Mouse (Mus musculus) lung, postnatal 14 days (tissue): Measurements from ENCODE around the gene Aqp12.

Experiments used
- DNase-seq: peaks from one replicate; pipeline ENCODE4 v3.0.0; 2021

Aqp12 gene

DNA sequence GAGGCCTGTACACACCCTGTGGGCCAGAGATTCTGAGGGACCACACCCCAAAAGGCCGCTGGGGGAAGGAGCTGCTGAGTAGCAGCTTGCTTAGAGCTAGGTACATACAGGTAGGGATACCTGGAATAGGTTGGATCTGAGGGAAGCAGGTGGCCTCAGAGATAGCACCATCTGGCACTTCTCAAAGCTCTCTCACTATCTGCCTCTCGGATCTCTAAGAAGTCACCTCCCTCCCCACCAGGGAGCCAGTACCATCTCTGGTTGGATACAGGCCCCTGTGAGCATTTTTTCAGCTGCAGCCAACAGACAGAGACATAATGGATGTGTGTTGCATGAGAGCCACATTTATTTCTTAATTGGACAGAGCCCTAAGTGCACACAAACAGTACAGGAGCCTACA lies 9.0 kb downstream of the Aqp12 start:
- no peak for DNase-seq

DNA sequence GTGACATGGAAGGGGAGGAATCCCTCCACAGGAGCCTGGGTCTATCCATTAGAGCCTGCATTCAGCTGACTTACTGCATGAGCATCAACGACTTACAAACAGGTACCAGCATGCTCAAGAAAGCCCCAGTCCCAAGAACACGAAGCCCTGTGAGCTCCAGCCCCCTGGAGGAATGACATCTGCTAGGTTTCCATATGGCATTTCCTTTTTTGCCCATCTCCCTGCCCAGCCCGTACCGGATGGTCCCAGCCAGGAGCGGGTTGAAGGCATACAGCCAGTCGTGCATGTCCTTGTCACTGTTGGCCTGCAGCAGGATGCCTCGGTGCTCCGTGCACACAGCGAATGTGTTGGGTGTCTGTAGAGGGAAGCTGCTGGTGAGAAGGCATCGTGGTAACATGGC lies 12.6 kb downstream of the Aqp12 start:
- DNase-seq: no peak

DNA sequence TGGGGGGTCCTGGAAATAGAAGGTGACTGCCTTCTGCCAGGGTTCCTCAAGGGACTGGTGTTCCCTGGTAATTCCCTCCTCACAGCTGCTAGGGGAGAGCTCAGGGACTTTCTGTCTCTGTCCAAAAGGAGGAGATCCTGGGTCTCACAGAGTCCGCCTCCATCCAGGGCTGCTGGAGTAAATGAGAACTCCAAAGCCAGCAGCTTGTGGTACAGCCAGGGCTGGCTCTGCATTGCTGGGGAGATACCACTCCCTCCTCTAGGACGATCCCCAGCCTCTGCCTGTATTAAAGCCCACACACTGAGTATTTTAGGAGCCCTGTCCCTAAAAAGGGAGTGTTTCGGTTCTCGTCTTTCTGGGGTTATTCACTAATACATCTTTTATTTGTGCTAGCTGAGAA lies 14.5 kb downstream of the Aqp12 start:
- no peak for DNase-seq

DNA sequence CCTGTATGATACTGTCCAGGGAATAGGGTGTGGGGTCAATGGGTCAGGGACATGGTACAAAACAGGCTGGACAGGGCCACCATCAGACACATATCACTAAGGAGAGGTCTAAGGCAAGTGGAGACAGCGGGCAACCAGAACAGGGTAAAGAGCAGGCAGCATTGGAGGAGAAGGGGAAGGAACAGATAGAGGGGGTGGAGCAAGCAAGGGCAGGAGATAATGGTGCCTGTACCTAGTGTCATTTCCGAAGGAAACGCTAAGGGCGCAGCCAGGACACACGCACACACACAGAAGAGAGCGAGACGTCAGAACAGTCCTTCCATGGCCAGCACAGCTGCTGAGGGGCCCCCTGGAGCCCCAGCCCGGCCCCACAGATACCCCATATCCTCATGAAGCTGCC lies 20.5 kb downstream of the Aqp12 start:
- no peak for DNase-seq

DNA sequence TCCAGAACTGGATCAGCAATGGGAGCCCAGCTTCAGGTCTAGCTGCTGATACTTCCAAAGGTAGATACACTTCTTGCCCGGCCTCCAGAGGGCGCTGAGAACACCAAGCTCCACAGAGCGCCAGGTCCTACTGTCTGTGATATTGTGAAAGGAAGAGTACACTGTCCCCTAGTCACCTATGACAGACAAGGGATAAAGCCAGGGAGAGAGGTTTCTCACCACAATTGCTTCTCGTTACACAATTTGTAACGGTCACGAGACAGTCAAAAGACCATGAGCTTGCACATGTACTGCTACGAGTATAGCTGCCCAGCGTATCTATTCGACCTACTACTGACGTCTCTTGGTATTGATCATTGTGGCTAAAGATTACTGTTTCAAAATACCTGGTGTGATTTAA lies 23.3 kb downstream of the Aqp12 start:
- DNase-seq: no peak

DNA sequence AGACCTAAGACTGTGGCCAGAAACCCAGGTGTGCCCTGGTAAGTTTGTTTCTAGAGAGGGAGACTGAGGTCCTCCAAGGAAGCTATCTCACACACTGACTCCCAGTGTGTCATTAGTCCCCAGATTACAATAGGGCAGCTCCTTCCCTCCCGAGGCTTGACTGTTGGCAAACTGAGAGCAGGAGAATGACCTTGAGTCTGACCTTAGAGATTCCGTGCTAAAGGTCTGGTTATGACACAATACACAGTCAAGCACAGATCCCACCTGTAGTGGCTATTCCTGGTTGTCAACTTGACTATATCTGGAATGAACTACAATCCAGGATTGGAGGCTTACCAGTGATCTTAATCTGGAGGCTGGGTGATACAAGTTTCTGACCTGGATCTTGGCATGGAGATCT lies 23.9 kb downstream of the Aqp12 start:
- DNase-seq: no peak

DNA sequence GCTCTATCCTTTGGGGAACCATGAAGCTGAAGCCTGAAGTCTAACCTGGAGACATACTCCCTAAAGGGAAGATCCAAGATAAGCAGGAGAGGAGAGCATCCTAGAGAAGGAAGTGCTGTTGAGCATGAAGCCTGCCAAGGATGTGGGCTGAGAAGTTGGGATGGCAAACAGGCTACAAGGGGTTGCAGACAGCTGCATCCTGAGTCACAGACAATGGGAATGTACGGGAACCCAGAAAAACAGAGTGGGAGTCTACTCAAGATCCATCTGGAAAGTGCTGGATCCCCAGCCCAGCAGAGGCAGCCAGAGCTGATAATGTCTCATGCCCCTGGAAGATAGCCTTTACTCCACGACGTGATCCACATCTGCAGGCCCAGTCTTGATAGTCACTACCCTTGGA lies 25.1 kb downstream of the Aqp12 start:
- no peak for DNase-seq

DNA sequence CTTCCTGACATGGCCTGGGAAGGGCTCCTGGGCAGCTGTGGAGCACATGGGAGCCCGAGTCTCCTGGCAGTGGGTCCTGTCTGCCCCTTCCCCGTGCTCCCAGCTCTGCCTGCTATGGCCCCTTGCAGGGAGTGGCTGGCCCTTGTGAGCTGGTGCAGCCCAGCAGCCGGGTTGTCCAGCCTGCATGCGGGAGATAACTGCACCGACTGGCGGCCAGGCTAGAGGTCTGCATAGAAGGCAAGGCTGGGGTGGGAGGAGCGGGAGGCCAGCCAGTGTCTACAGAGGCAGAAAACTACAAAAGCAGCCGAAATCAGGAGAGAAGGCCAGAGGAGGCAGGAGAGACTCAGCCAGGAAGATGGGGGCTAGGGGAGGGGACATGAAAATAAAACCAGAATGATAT lies 27.9 kb downstream of the Aqp12 start:
- DNase-seq: no peak

DNA sequence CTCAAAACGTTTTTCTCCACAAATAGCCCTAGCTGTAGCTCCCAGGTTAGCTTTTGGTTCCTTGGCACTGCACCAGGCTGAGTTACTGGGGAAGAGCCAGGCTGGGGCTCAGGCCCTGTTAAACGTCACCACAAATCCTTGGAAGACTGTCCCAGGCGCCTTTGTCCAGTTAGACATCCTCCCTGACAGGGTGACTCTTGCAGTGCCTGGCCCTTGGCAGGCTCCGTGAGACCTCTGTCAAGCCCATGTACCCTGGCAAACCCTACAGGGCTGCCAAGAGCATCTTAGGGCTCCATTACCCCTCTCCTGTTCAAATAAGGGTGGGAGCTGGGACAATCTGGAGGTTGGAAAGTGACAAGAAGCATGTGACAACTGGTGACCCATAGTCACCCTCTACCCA lies 29.8 kb downstream of the Aqp12 start:
- DNase-seq: no peak

DNA sequence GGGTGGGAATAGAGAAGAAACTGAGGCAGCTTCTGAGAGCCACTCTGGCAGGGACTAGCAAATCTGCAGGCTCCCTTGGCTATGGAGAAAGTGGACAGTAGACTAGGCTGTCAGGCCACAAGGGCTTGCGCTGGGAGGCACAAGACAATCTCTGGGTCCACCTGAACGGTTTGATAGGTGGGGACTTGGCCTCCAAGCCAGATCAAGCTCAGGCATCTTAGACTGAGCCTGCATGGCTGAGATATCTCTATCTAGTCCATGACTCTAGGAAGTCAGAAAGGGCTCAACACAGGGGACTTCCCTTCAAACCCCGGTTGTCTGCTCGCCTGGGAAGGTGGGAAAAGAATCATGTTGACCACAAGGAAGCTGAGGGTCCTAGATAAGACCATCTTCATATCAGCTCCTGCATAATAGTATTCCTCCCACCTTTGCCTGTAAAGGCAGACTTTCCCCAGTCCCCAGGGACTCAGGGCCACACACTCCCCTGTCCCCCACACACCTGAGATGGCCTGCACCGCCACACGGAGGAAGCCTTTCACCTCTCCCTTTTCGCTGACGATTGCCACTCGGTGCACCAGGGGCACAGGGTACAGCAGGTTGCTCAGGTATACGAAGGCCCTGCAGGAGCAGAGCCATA lies 40.1 kb downstream of the Aqp12 start:
- no peak for DNase-seq

DNA sequence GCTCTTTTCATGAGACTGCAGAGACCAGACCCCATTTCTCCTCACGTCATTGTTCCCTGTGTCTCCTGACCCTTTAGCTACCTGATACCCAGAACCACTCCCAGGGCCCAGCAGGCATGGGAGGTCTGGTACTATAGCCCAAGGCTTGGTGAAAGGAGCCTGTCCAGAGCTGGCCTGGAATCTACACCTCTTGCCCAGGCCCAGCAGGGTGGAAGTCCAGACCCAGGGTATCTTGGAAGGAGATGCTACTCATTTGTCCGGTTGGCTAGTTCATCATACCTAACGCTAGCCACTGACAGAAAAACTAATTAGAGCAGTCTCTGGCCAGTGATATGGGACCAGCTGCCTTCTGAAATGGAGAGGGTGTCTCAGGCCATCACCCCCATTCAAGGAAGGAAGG lies 43.9 kb downstream of the Aqp12 start:
- DNase-seq: no peak

DNA sequence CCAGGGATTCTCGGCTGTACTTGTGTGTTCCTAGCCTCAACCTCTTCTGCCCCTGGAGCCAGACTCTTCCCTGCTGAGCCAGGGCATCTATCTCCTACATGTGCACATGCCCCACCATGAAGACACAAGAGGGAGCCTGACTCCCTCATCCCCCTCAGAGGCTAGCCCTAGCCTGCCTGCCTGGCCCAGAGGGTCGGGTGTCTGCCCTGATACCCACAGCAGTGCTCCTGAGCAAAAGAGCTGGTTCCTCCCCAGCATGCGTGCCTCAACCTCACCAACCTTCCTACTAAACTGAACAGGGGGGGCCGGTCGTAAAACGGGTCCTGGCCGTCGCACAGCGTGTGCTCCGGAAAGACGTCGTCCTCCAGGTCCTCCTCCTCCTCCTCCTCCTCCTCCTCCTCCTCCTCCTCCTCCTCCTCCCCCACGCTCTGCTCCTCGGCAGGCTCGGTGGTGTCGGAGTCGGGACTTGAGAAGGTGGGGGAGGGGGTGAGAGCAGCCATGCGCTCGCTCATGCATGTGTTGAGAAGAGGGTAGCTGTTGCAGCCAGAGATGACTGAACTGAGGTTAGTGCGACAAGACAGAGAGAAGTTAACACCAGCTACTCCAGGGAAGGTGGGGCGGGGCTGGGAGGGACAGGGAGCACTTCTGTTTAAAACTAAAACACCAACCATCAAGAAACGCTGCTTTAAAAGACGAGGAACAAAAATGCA lies 45.1 kb downstream of the Aqp12 start:
- no peak for DNase-seq
